Mouse (Mus musculus) forebrain, embryonic 16.5 days (tissue): ENCODE results near the gene Acot12. TPM values are rescaled to one million over a fixed set of nuclear protein-coding genes. Genes with fewer than 3 reads are reported as not detected.

Experiments used
- ATAC-seq: fragments of 200-750 bp; cut with Nextera tagmentation; 2 replicates; pipeline ENCODE4 v1.8.0; 2017; ENCODE audit warnings: mild to moderate bottlenecking, moderate library complexity
- H3K27ac ChIP-seq: fragments of 300-500 bp; sonication (generic); 2 replicates; pipeline ENCODE4 v1.5.1; 2014; ENCODE audit warnings: low read length, control low read depth
- H3K27me3 ChIP-seq: fragments of 300-500 bp; sonication (generic); replicated peaks from 2 replicates; pipeline ENCODE4 v1.6.1; 2014; ENCODE audit warnings: low read length; ENCODE audit not compliant: control insufficient read depth, insufficient read depth
- H3K36me3 ChIP-seq: fragments of 300-500 bp; sonication (generic); 2 replicates; pipeline ENCODE4 v1.6.1; 2014; ENCODE audit not compliant: control insufficient read depth, insufficient read depth
- H3K4me1 ChIP-seq: fragments of 300-500 bp; sonication (generic); replicated peaks from 2 replicates; pipeline ENCODE4 v1.6.1; 2014; ENCODE audit warnings: low read length; ENCODE audit not compliant: control insufficient read depth, insufficient read depth
- H3K4me2 ChIP-seq: fragments of 300-500 bp; sonication (generic); 2 replicates; pipeline ENCODE4 v1.6.1; 2014; ENCODE audit warnings: mild to moderate bottlenecking, low read length, control low read depth
- H3K4me3 ChIP-seq: fragments of 300-500 bp; sonication (generic); replicated peaks from 2 replicates; pipeline ENCODE4 v1.5.1; 2014; ENCODE audit warnings: mild to moderate bottlenecking, low read length, control low read depth
- H3K9ac ChIP-seq: fragments of 300-500 bp; sonication (generic); replicated peaks from 2 replicates; pipeline ENCODE4 v1.6.1; 2014; ENCODE audit warnings: low read depth, low read length, control low read depth
- H3K9me3 ChIP-seq: fragments of 300-500 bp; sonication (generic); 2 replicates; pipeline ENCODE4 v1.6.1; 2016; ENCODE audit warnings: low read length; ENCODE audit not compliant: control insufficient read depth
- WGBS: fragments of 180-500 bp; shearing (Covaris S2); extraction: QIAGEN DNeasy Blood & Tissue Kit; methylation state at CpG from one replicate; pipeline ENCODE4 v1.1.7; 2014; 5-methylcytosine and 5-hydroxymethylcytosine counted together
- polyA plus RNA-seq: library from polyadenylated mRNA; unstranded; fragments of >200 nt; fragmentation: Nextera tagmentation; extraction: Ambion mirVana; gene quantifications from 2 replicates; pipeline ENCODE4 v1.2.1, GENCODE M21; 2015

Gene Acot12
- polyA plus RNA-seq, 1 experiment from 2014 or later: not detected

DNA sequence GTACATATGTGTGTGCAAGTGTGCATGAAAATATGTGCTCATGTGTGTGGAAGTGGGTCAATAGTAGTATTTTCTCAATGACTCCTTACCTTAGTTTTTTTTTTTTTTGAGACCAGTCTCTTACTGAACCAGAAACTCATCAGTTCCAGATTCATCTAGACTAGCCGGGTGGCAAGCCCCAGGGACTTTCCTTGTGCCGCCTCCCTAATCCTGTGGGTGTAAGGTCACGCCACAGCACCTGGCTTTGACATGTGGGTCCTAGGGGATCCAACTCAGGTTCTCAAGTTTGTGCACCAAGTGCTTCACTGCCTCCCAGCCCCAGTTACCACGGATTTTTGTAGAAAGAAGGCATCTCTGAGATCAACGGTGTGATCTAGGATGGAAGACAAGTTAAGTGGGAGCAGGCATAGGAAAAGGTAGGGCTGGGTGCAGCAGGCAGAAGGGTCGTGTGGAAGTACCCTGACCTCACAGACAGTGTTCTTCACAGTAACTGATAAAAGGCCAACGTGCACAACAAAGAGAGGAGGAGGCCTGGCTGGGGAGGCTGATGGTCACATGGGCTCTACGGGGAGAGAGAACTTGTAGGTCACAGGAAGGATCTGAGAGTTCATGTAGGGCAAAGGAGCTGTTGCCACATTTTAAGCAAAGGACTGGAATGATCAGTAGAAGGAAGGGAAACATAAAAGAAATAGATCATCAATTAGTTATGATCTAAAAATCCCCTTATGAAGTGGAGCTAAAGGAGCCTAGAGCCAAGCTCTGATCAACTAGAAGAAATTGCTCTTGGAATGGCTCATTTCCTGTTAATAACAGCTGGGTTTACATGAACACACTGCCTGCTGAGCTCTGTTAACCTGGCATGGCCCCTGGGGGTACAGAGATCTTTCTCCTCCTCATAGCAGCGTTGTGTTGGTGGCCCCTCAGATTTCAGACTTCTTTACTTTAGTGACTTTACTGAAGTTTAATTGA, 27.7 kb downstream of the Acot12 start:
- H3K36me3 ChIP-seq: no peaks in the 10 kb centered on the region
- H3K9ac ChIP-seq: no peak overlapping the region
- H3K4me1 ChIP-seq: no peaks in the 10 kb centered on the region
- H3K4me3 ChIP-seq: no peak overlapping the region
- no peak overlapping the region for H3K4me2 ChIP-seq
- no peaks in the 10 kb centered on the region for H3K27me3 ChIP-seq
- no peaks in the 10 kb centered on the region for H3K9me3 ChIP-seq
- no peak for ATAC-seq
- WGBS: 77% methylated on average over 9 of the region's 9 CpGs
- H3K27ac ChIP-seq: no peak overlapping the region

DNA sequence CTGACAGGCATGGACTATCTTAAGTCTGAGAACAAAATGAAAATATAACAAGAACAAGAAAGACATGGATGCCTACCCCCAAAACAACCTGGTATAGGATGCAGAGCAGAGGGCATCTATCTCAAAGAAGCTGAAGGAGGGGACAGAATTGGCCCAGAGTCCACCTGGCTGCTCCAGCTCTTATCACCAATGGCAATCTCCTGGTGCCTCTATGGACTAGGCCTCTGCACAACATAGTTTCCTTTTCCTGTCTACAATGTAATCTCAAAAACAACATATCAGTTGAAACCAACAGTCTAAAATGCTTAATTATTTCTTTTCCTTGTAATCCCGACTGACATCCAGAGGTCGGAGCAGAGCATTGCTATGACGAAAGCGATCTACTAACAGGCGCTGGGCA, 36.8 kb downstream of the Acot12 start:
- WGBS: 98% methylated on average over 5 of the region's 5 CpGs
- H3K4me2 ChIP-seq: no peak overlapping the region
- H3K27me3 ChIP-seq: no peaks in the 10 kb centered on the region
- no peaks in the 10 kb centered on the region for H3K36me3 ChIP-seq
- no peak overlapping the region for H3K9ac ChIP-seq
- no peaks in the 10 kb centered on the region for H3K4me1 ChIP-seq
- no peaks in the 10 kb centered on the region for H3K9me3 ChIP-seq
- ATAC-seq: no peak
- no peak overlapping the region for H3K4me3 ChIP-seq
- H3K27ac ChIP-seq: no peak overlapping the region

DNA sequence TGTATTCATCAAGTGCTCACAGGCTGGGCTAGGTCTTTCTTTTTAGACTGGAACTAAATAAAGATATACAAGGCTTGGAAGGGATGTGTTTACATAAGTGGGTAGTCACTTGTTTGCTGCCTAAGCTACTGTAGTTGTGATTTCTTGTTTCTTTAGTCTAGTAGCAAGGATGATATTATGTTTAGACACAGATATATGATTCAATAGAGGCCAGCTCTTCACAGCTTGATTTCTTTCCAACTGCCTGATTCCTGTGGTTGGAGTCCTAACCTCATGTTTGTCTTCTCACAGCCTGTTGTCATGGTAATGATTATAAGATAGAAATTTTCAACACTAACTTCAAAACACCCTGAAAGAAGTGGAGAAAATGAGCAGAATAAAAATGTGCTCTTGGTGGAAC, 38.6 kb downstream of the Acot12 start:
- H3K4me2 ChIP-seq: no peak overlapping the region
- no peaks in the 10 kb centered on the region for H3K36me3 ChIP-seq
- H3K27ac ChIP-seq: no peak overlapping the region
- no peaks in the 10 kb centered on the region for H3K4me1 ChIP-seq
- no peaks in the 10 kb centered on the region for H3K9me3 ChIP-seq
- H3K9ac ChIP-seq: no peak overlapping the region
- ATAC-seq: no peak
- no peak overlapping the region for H3K4me3 ChIP-seq
- no peaks in the 10 kb centered on the region for H3K27me3 ChIP-seq

- Histone ChIP-seq H3K27me3 (no peaks in the 10 kb centered on the region), H3K27ac (no peak overlapping the region), H3K4me1 (no peaks in the 10 kb centered on the region), H3K36me3 (peaks cover 17% of the 10 kb centered on the region), H3K4me2 (no peak overlapping the region), H3K4me3 (no peak overlapping the region), H3K9me3 (no peaks in the 10 kb centered on the region), H3K9ac (no peak overlapping the region)
- no peak for ATAC-seq
- 89% methylated on average over 1 of the region's 1 CpGs for WGBS
Measured at GRCm38 (mm10) chr13:91792035-91792434, 50.7 kb downstream of the Acot12 start.

DNA sequence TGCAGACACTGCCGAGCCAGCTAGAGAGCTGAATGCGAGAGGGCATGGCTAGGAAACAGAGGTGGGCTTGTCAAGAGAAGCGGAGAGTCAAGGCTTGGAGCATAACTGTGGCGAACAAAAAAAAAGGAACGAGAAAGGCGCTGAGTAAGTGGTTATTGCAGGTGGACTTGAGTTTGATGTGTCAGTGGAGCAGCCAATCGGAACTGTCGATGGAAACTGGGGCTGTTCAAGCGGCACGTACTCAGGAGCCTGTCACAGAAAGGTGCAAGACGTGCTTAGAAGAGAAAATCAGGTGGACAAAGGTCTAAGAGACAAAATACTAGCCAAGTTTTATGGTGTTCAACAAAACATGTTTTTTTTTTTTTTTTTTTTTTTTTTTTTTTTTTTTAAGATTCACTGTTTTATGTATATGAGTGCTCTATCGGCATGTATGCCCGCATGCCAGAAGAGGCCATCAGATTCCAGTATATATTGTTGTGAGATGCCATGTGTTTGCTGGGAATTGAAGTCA, 53.7 kb downstream of the Acot12 start:
- Histone ChIP-seq H3K9ac (no peak overlapping the region), H3K4me1 (no peaks in the 10 kb centered on the region), H3K27me3 (no peaks in the 10 kb centered on the region), H3K4me3 (no peak overlapping the region), H3K27ac (no peak overlapping the region), H3K36me3 (peaks cover 24% of the 10 kb centered on the region), H3K4me2 (no peak overlapping the region), H3K9me3 (no peaks in the 10 kb centered on the region)
- ATAC-seq: no peak
- WGBS: 97% methylated on average over 13 of the region's 13 CpGs

GRCm38 (mm10) chr13:91795593-91795992, 54.3 kb downstream of the Acot12 start:
- no peaks in the 10 kb centered on the region for H3K4me1 ChIP-seq
- H3K4me3 ChIP-seq: no peak overlapping the region
- no peaks in the 10 kb centered on the region for H3K9me3 ChIP-seq
- no peak overlapping the region for H3K4me2 ChIP-seq
- H3K27me3 ChIP-seq: no peaks in the 10 kb centered on the region
- 80% methylated on average over 10 of the region's 10 CpGs for WGBS
- no peak overlapping the region for H3K27ac ChIP-seq
- ATAC-seq: peak; percentile 62
- H3K9ac ChIP-seq: no peak overlapping the region
- H3K36me3 ChIP-seq: peaks cover 27% of the 10 kb centered on the region

DNA sequence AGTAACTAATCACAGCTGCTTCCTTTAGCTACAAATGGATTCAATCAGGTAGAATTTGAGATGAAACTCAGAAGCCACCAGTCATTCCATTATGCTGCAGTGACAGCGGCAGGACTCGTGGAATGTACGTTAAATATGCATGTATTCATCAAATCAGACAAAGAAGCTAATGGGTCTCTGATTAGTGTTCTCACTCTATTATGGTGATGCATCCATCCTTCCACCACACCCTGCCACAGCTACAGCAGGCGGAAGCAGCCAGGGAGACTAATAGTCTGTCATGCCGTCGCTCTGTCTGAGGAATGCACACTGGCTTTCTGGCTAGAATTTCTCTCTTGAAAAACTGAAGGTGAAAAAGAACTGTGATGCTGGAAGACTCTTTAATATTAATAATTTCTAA, 54.7 kb downstream of the Acot12 start:
- no peaks in the 10 kb centered on the region for H3K27me3 ChIP-seq
- H3K4me2 ChIP-seq: no peak overlapping the region
- H3K36me3 ChIP-seq: peaks cover 29% of the 10 kb centered on the region
- no peaks in the 10 kb centered on the region for H3K4me1 ChIP-seq
- WGBS: 59% methylated on average over 6 of the region's 6 CpGs
- no peak overlapping the region for H3K27ac ChIP-seq
- peak; percentile 76 for ATAC-seq
- H3K9me3 ChIP-seq: no peaks in the 10 kb centered on the region
- no peak overlapping the region for H3K4me3 ChIP-seq
- H3K9ac ChIP-seq: no peak overlapping the region

- no peaks in the 10 kb centered on the region for H3K9me3 ChIP-seq
- H3K4me1 ChIP-seq: no peaks in the 10 kb centered on the region
- no peak overlapping the region for H3K4me3 ChIP-seq
- 94% methylated on average over 6 of the region's 6 CpGs for WGBS
- no peak overlapping the region for H3K9ac ChIP-seq
- no peaks in the 10 kb centered on the region for H3K27me3 ChIP-seq
- no peak for ATAC-seq
- no peak overlapping the region for H3K4me2 ChIP-seq
- H3K36me3 ChIP-seq: peaks cover 29% of the 10 kb centered on the region
- H3K27ac ChIP-seq: no peak overlapping the region
Measured at GRCm38 (mm10) chr13:91796916-91797315, 55.6 kb downstream of the Acot12 start.

DNA sequence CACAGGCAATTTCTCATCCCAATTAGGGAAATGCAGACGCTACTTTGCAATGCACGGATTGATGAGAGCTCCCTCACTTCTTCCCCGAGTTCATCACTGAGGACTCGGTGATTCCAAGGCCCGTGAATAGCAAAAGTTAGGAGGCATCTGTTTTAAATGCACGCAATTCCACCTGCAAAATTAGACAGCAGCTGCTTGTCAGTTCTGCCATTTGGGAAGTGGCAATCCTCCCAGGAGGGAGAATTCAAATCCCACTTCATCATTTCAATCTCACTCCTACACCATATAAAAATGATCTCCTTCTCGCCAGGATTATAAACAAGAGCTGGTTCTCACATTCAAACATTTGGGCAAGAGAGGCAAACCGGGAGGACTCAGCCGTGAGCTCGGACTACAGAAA, 56.1 kb downstream of the Acot12 start:
- 88% methylated on average over 10 of the region's 10 CpGs for WGBS
- no peak for ATAC-seq
- H3K4me3 ChIP-seq: no peak overlapping the region
- H3K27ac ChIP-seq: no peak overlapping the region
- H3K4me2 ChIP-seq: no peak overlapping the region
- H3K9me3 ChIP-seq: no peaks in the 10 kb centered on the region
- H3K4me1 ChIP-seq: no peaks in the 10 kb centered on the region
- no peak overlapping the region for H3K9ac ChIP-seq
- H3K27me3 ChIP-seq: no peaks in the 10 kb centered on the region
- H3K36me3 ChIP-seq: peaks cover 29% of the 10 kb centered on the region
